Mouse (Mus musculus): ENCODE data around the gene Abcg8. TPM values are rescaled to one million over a fixed set of nuclear protein-coding genes. Genes with fewer than 3 reads are reported as not detected.

Abcg8 gene
- polyA plus RNA-seq, 1 experiment from 2014 or later, result 0.20 TPM

DNA sequence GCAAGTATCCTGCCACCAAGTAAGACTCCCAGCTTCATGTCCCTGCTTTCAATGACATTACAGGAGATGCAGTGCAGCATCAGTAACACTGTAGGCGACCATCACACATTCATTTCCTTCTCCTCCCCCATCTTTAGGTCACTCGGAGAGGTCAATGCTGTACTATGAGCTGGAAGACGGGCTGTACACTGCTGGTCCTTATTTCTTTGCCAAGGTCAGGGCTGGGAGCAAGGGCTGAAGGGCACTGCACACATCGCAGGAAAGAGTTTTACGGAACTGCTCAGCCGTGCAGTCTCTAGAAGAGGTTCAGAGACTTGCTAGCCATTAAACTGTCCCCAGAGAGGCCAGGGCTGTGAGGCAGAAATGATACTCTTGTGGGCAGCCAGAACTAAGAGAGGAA is 20.4 kb downstream of the Abcg8 start:
- no peaks in the 10 kb centered on the region for H3K4me1 ChIP-seq (ENCODE audit: control insufficient read depth, insufficient read depth, low read length)
- H3K4me2 ChIP-seq (replicated peaks; ENCODE audit: low read depth, low read length), result no peak overlapping the region
- H3K9ac ChIP-seq (replicated peaks; ENCODE audit: low read depth, low read length), result no peak overlapping the region
- WGBS, result 70% methylated on average over 6 of the region's 6 CpGs
- H3K27ac ChIP-seq (ENCODE audit: low read length), result no peak overlapping the region
- no peak overlapping the region for H3K4me3 ChIP-seq (ENCODE audit: low read depth, low read length)
- H3K36me3 ChIP-seq (ENCODE audit: control insufficient read depth, insufficient read depth, low read length), result no peaks in the 10 kb centered on the region
- H3K9me3 ChIP-seq (ENCODE audit: control insufficient read depth, low read depth, low read length), result no peaks in the 10 kb centered on the region
- no peaks in the 10 kb centered on the region for H3K27me3 ChIP-seq (ENCODE audit: control insufficient read depth, insufficient read depth, low read length)
- ATAC-seq (ENCODE audit: insufficient number of reproducible peaks, insufficient read depth, low FRiP score, low read depth), result no peak

DNA sequence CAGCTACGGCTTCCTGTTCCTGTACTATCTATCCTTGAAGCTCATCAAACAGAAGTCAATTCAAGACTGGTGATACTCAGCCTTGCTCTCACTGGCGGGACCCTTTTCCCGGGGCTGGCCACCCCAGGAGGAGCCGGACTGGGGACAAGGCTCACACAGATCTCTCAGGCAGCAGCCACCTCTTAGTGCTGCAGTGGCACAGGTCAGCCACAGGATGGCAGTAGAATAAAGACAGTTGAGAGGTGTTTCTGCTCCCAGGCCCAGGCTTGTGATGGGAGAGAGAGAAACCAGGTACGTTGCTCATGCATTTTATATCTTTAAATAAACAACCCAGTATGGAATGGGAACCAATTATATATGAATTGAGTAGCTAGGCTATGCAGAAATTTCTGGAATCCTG is 22.6 kb downstream of the Abcg8 start:
- H3K27me3 ChIP-seq (ENCODE audit: control insufficient read depth, insufficient read depth, low read length), result no peaks in the 10 kb centered on the region
- H3K4me1 ChIP-seq (ENCODE audit: control insufficient read depth, insufficient read depth, low read length), result peaks cover 2% of the 10 kb centered on the region; the same call in 1 of the 2 replicates
- no peaks in the 10 kb centered on the region for H3K9me3 ChIP-seq (ENCODE audit: control insufficient read depth, low read depth, low read length)
- peak; percentile 46; the same call in 1 of the 2 replicates for ATAC-seq (ENCODE audit: insufficient number of reproducible peaks, insufficient read depth, low FRiP score, low read depth)
- no peak overlapping the region for H3K27ac ChIP-seq (ENCODE audit: low read length)
- no peak overlapping the region for H3K4me3 ChIP-seq (ENCODE audit: low read depth, low read length)
- no peaks in the 10 kb centered on the region; the same call in 1 of the 2 replicates for H3K36me3 ChIP-seq (ENCODE audit: control insufficient read depth, insufficient read depth, low read length)
- no peak overlapping the region for H3K9ac ChIP-seq (replicated peaks; ENCODE audit: low read depth, low read length)
- WGBS, result 31% methylated on average over 5 of the region's 5 CpGs
- H3K4me2 ChIP-seq (replicated peaks; ENCODE audit: low read depth, low read length), result no peak overlapping the region

DNA sequence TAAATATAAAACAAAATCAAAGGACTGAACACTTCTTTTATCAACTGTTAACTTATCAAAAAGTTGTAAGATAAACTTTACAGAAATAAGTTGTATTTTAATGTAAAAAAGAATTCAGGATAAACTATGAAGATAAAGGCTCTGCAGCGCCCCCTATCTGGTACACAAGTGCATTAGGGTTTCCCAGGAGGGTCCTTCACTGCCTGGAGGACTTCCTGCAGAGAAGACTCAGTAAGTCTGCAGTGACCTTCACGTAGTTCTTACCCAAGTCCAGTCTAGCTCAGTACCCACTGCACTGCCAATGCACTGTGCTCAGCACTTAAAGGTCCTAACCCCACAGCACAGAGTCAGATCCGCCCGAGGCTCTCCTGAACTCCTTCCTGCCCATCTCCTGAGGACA is 31.3 kb downstream of the Abcg8 start:
- no peak for ATAC-seq (ENCODE audit: insufficient number of reproducible peaks, insufficient read depth, low FRiP score, low read depth)
- Histone ChIP-seq H3K9me3 (ENCODE audit: control insufficient read depth, low read depth, low read length) (no peaks in the 10 kb centered on the region), H3K9ac (replicated peaks; ENCODE audit: low read depth, low read length) (no peak overlapping the region), H3K27me3 (ENCODE audit: control insufficient read depth, insufficient read depth, low read length) (no peaks in the 10 kb centered on the region), H3K36me3 (ENCODE audit: control insufficient read depth, insufficient read depth, low read length) (peaks cover 13% of the 10 kb centered on the region), H3K4me3 (ENCODE audit: low read depth, low read length) (no peak overlapping the region), H3K4me2 (replicated peaks; ENCODE audit: low read depth, low read length) (no peak overlapping the region), H3K27ac (ENCODE audit: low read length) (no peak overlapping the region), H3K4me1 (ENCODE audit: control insufficient read depth, insufficient read depth, low read length) (no peaks in the 10 kb centered on the region; the same call in 1 of the 2 replicates)
- WGBS, result 70% methylated on average over 4 of the region's 4 CpGs

DNA sequence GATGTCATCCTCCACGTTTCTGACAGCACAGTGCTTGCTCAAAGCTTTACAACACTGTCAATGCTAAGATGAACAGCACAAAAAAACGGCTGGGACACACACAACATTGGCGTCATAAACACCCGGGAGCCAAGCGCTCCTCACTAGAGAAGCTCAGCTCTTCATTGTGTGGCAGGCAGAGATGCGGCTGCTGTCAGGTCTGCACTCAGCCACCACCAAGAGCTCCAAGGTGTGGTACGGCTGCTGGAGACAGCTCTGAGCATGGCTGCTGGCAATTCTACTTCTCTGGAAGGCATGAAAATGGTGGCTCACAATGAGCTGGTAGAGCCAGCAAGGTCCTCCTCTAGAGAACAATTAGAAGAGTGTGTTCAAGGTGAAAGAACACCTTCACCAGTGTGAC is 32.7 kb downstream of the Abcg8 start:
- Histone ChIP-seq H3K27me3 (ENCODE audit: control insufficient read depth, insufficient read depth, low read length) (no peaks in the 10 kb centered on the region), H3K27ac (ENCODE audit: low read length) (no peak overlapping the region), H3K4me1 (ENCODE audit: control insufficient read depth, insufficient read depth, low read length) (no peaks in the 10 kb centered on the region; the same call in 1 of the 2 replicates), H3K9me3 (ENCODE audit: control insufficient read depth, low read depth, low read length) (no peaks in the 10 kb centered on the region), H3K4me2 (replicated peaks; ENCODE audit: low read depth, low read length) (no peak overlapping the region), H3K4me3 (ENCODE audit: low read depth, low read length) (no peak overlapping the region), H3K9ac (replicated peaks; ENCODE audit: low read depth, low read length) (no peak overlapping the region), H3K36me3 (ENCODE audit: control insufficient read depth, insufficient read depth, low read length) (peaks cover 13% of the 10 kb centered on the region)
- no peak for ATAC-seq (ENCODE audit: insufficient number of reproducible peaks, insufficient read depth, low FRiP score, low read depth)
- 77% methylated on average over 7 of the region's 7 CpGs for WGBS

DNA sequence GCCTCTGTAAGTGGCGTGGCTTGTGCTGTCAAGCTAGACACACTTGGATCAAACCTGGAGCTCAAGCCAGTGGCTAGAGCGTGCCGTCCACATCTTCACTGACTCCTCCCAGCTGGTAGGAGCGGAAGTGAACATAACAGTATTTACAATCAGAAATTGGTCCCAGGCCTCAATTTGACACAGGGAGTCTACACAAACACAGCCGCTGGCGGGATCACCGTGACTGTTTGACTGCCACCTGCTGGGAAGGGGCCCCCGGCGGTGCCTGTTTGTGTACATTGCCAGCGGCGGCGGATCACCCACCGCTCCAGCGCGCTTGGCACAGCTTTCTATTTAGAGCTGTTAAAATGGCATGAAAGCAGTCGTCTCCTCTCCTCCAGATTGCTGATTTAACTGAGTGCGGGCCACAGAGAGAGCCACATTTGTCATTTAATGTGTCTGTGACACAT is 33.3 kb downstream of the Abcg8 start:
- ATAC-seq (ENCODE audit: insufficient number of reproducible peaks, insufficient read depth, low FRiP score, low read depth), result no peak
- peaks cover 13% of the 10 kb centered on the region for H3K36me3 ChIP-seq (ENCODE audit: control insufficient read depth, insufficient read depth, low read length)
- WGBS, result 64% methylated on average over 17 of the region's 17 CpGs

DNA sequence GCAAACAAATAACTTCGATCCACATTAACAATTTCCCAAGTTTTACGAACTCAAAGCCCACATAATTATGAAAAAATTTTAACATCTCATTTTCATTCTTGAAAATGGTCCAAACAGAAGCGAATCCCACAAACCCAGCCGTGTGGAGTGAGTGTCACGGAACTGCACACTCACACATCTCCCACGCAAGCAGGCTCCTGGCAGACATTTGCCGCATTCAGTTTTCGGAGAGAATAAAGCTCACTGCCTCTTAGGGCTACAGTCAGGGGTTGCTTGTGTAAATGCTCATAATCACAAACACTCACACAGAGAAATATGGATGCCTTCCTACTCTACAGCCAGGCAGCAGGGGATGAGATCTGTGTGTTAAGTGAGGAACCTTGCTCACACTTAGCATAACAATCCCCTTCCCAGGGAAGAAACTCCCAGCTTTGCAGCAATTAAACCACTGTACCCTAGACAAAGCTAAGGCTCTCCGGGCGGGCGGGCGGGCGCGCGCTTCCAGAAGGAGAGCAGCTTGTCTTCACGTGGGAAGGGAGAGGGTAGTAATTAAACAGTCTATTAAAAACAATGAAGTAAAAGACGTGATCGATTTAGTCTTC is 37.6 kb downstream of the Abcg8 start:
- WGBS, result 91% methylated on average over 18 of the region's 18 CpGs
- no peak overlapping the region for H3K4me3 ChIP-seq (ENCODE audit: low read depth, low read length)
- no peaks in the 10 kb centered on the region for H3K9me3 ChIP-seq (ENCODE audit: control insufficient read depth, low read depth, low read length)
- no peak for ATAC-seq (ENCODE audit: insufficient number of reproducible peaks, insufficient read depth, low FRiP score, low read depth)
- H3K27me3 ChIP-seq (ENCODE audit: control insufficient read depth, insufficient read depth, low read length), result no peaks in the 10 kb centered on the region
- H3K36me3 ChIP-seq (ENCODE audit: control insufficient read depth, insufficient read depth, low read length), result peaks cover 15% of the 10 kb centered on the region; the same call in 1 of the 2 replicates
- H3K27ac ChIP-seq (ENCODE audit: low read length), result no peak overlapping the region
- no peak overlapping the region for H3K4me2 ChIP-seq (replicated peaks; ENCODE audit: low read depth, low read length)
- H3K9ac ChIP-seq (replicated peaks; ENCODE audit: low read depth, low read length), result no peak overlapping the region
- peaks cover 3% of the 10 kb centered on the region; the same call in 1 of the 2 replicates for H3K4me1 ChIP-seq (ENCODE audit: control insufficient read depth, insufficient read depth, low read length)

More for the DNA sequence above, 33.3 kb downstream of the Abcg8 start:
- no peak overlapping the region for H3K9ac ChIP-seq (replicated peaks; ENCODE audit: low read depth, low read length)
- H3K4me3 ChIP-seq (ENCODE audit: low read depth, low read length), result no peak overlapping the region
- no peak overlapping the region for H3K27ac ChIP-seq (ENCODE audit: low read length)
- no peak overlapping the region for H3K4me2 ChIP-seq (replicated peaks; ENCODE audit: low read depth, low read length)
- H3K9me3 ChIP-seq (ENCODE audit: control insufficient read depth, low read depth, low read length), result no peaks in the 10 kb centered on the region
- H3K27me3 ChIP-seq (ENCODE audit: control insufficient read depth, insufficient read depth, low read length), result no peaks in the 10 kb centered on the region
- peaks cover 1% of the 10 kb centered on the region; the same call in 1 of the 2 replicates for H3K4me1 ChIP-seq (ENCODE audit: control insufficient read depth, insufficient read depth, low read length)

DNA sequence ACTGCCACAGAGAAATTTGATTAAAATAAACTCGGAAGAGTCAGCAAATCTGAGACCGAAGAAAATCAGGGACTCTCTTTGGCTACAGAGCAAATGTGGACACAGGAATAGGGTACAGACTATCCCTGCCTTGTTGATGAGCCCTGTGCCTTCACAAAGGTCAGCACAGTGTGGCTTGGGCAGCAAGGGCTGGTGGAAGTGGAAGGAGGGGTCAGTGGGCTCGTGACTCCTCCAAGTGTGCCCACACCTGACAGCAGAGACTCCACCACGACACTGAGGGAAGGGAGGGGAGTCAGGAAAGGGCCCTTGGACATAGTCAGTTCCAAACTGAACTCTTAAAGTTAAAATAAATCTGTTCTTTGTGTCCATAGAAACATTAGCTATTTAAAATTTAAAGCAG is 38.8 kb downstream of the Abcg8 start:
- 65% methylated on average over 4 of the region's 4 CpGs for WGBS
- H3K9me3 ChIP-seq (ENCODE audit: control insufficient read depth, low read depth, low read length), result no peaks in the 10 kb centered on the region
- peaks cover 12% of the 10 kb centered on the region; the same call in 1 of the 2 replicates for H3K36me3 ChIP-seq (ENCODE audit: control insufficient read depth, insufficient read depth, low read length)
- 0 out of 2 replicates have a peak, but pooled peaks cover 3% of the 10 kb centered on the region for H3K4me1 ChIP-seq (ENCODE audit: control insufficient read depth, insufficient read depth, low read length)
- no peak for ATAC-seq (ENCODE audit: insufficient number of reproducible peaks, insufficient read depth, low FRiP score, low read depth)
- H3K4me2 ChIP-seq (replicated peaks; ENCODE audit: low read depth, low read length), result no peak overlapping the region
- H3K27me3 ChIP-seq (ENCODE audit: control insufficient read depth, insufficient read depth, low read length), result no peaks in the 10 kb centered on the region
- H3K9ac ChIP-seq (replicated peaks; ENCODE audit: low read depth, low read length), result no peak overlapping the region
- H3K4me3 ChIP-seq (ENCODE audit: low read depth, low read length), result no peak overlapping the region
- H3K27ac ChIP-seq (ENCODE audit: low read length), result no peak overlapping the region

DNA sequence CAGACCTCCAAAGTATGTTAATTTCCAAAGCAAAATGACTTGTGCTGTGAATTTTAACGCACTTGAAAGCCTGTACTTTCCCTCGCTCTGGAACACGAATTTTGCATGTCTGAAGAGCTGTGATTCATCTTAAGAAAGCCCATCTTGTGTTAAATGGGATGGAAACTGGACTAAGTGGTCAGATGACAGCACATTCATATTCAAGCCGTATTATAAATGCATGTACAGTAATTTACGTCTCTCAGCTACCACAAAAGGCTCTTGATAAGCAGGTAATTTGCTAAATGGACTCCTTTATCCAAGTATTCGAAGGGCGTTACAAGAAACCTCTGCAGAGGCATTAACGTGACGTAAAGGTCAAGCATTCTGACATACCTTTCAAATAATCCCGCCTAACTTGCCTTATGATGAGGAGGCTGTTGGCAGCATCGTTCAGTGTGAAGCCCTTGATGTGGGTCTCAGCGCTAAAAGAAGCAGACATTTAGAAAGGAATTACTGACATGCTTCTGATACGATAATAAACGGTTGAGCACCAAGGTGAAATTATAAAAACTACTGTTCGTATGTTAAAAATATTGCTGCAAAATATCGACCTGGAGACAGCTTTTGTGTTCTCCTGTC is 40.3 kb downstream of the Abcg8 start:
- Histone ChIP-seq H3K4me2 (replicated peaks; ENCODE audit: low read depth, low read length) (no peak overlapping the region), H3K27ac (ENCODE audit: low read length) (no peak overlapping the region), H3K4me3 (ENCODE audit: low read depth, low read length) (no peak overlapping the region), H3K36me3 (ENCODE audit: control insufficient read depth, insufficient read depth, low read length) (peaks cover 9% of the 10 kb centered on the region; the same call in 1 of the 2 replicates), H3K9ac (replicated peaks; ENCODE audit: low read depth, low read length) (no peak overlapping the region), H3K9me3 (ENCODE audit: control insufficient read depth, low read depth, low read length) (no peaks in the 10 kb centered on the region), H3K27me3 (ENCODE audit: control insufficient read depth, insufficient read depth, low read length) (no peaks in the 10 kb centered on the region), H3K4me1 (ENCODE audit: control insufficient read depth, insufficient read depth, low read length) (0 out of 2 replicates have a peak, but pooled peaks cover 3% of the 10 kb centered on the region)
- 56% methylated on average over 16 of the region's 16 CpGs for WGBS
- ATAC-seq (ENCODE audit: insufficient number of reproducible peaks, insufficient read depth, low FRiP score, low read depth), result no peak

Data from stomach, embryonic 14.5 days (tissue).